Mouse (Mus musculus) C2C12 (cell line): ENCODE data around the gene Nup85. TPM values are rescaled to one million over a fixed set of nuclear protein-coding genes. Genes with fewer than 3 reads are reported as not detected.

Experiments used
- H3K27me3 ChIP-seq: one replicate; pipeline ENCODE4 v1.6.1; 2011; ENCODE audit not compliant: control insufficient read depth, insufficient read depth, insufficient read length
- H3K36me3 ChIP-seq: one replicate; pipeline ENCODE4 v1.6.1; 2011; ENCODE audit not compliant: control insufficient read depth, insufficient read depth
- H3K4me3 ChIP-seq: one replicate; pipeline ENCODE4 v1.5.1; 2011; ENCODE audit warnings: mild to moderate bottlenecking, control low read depth; ENCODE audit not compliant: poor library complexity, insufficient read depth, severe bottlenecking
- H3K79me2 ChIP-seq: one replicate; pipeline ENCODE4 v1.6.1; 2011; ENCODE audit not compliant: control insufficient read depth, insufficient read depth
- H3K79me3 ChIP-seq: one replicate; pipeline ENCODE4 v1.6.1; 2011; ENCODE audit warnings: low read depth, control low read depth
- H3ac ChIP-seq: one replicate; pipeline ENCODE3; 2011; ENCODE audit warnings: low read depth; ENCODE audit not compliant: control insufficient read depth, insufficient read length
- CEBPB ChIP-seq: IDR thresholded peaks from one replicate; pipeline ENCODE4 v1.6.1; 2011; ENCODE audit warnings: low read depth, mild to moderate bottlenecking, control low read depth, moderate library complexity
- CTCF ChIP-seq: IDR thresholded peaks from one replicate; pipeline ENCODE4 v1.5.1; 2011; ENCODE audit not compliant: control insufficient read depth, insufficient read depth, insufficient read length
- FOSL1 ChIP-seq: IDR thresholded peaks from one replicate; pipeline ENCODE4 v1.8.0; 2011; ENCODE audit warnings: mild to moderate bottlenecking, low read length; ENCODE audit not compliant: poor library complexity, insufficient read depth, severe bottlenecking
- MAX ChIP-seq: IDR thresholded peaks from one replicate; pipeline ENCODE4 v1.6.1; 2011; ENCODE audit warnings: mild to moderate bottlenecking, control low read depth
- MYOD1 ChIP-seq: IDR thresholded peaks from one replicate; pipeline ENCODE4 v1.6.1; 2011; ENCODE audit warnings: low read depth; ENCODE audit not compliant: control insufficient read depth, insufficient read length
- MYOG ChIP-seq: IDR thresholded peaks from one replicate; pipeline ENCODE4 v1.6.1; 2011; ENCODE audit not compliant: control insufficient read depth, insufficient read length; ENCODE audit errors: extremely low read depth
- USF1 ChIP-seq: IDR thresholded peaks from one replicate; pipeline ENCODE4 v1.6.1; 2011; ENCODE audit warnings: low read depth, mild to moderate bottlenecking, control low read depth, moderate library complexity
- long read RNA-seq, 2 experiments: library from polyadenylated mRNA; unstranded; transcript quantifications; one replicate each; pipeline ENCODE4 v2.0.0; 2019 to 2020
- polyA plus RNA-seq: library from polyadenylated mRNA; unstranded; fragments of >200 nt; fragmentation: generic; extraction: Trizol; gene quantifications from one replicate; pipeline ENCODE4 v1.2.1, GENCODE M21; 2012; ENCODE audit warnings: missing spikeins

The Nup85 gene
- 110 TPM for polyA plus RNA-seq
- long read RNA-seq, experiment 1, transcript Nup85-201 (19 exons, 2,230 nt) = major isoform, 79 of 105 reads
- long read RNA-seq, experiment 1, partial matches to known transcripts = 12 of 105 reads
- long read RNA-seq, experiment 1, other reads (novel, unspliced or antisense) = 14 of 105 reads
- long read RNA-seq, experiment 2, transcript Nup85-201 (19 exons, 2,230 nt) = major isoform, 776 of 942 reads
- long read RNA-seq, experiment 2, partial matches to known transcripts = 34 of 942 reads
- long read RNA-seq, experiment 2, other reads (novel, unspliced or antisense) = 132 of 942 reads

- Histone ChIP-seq H3K4me3 (peak within 1 kb of the TSS; percentile 90), H3K27me3 (no peaks in the 10 kb centered on the region), H3K36me3 (peaks cover 41% of the 10 kb centered on the region), H3ac (peak within 1 kb of the TSS; percentile 99), H3K79me2 (peaks cover 51% of the 10 kb centered on the region), H3K79me3 (peaks cover 45% of the 10 kb centered on the region)
- TF ChIP-seq CTCF (no peak), USF1 (no peak), MYOG (no peak), CEBPB (no peak), MAX (peak; percentile 100), MYOD1 (peak; percentile 35), FOSL1 (no peak)
These were observed at the start of gene Nup85 for GRCm38 (mm10) chr11:115564064-115564809. Nup85 (plus strand) TSS chr11:115564434.

GRCm38 (mm10) chr11:115515021-115515420 is 49.2 kb upstream of the Nup85 start:
- H3K79me3 ChIP-seq = peaks cover 41% of the 10 kb centered on the region
- H3ac ChIP-seq = no peak overlapping the region
- peaks cover 43% of the 10 kb centered on the region for H3K79me2 ChIP-seq
- H3K27me3 ChIP-seq = no peaks in the 10 kb centered on the region
- H3K36me3 ChIP-seq = peaks cover 5% of the 10 kb centered on the region
- H3K4me3 ChIP-seq = no peak overlapping the region
- TF ChIP-seq MYOD1 = no peak
- no peak for TF ChIP-seq FOSL1
- TF ChIP-seq CTCF = no peak
- TF ChIP-seq MYOG = no peak
- no peak for TF ChIP-seq USF1
- TF ChIP-seq CEBPB = no peak
- TF ChIP-seq MAX = no peak

GRCm38 (mm10) chr11:115516942-115517341 is 47.3 kb upstream of the Nup85 start:
- no peak for TF ChIP-seq CTCF
- no peak for TF ChIP-seq MYOD1
- TF ChIP-seq FOSL1 = no peak
- TF ChIP-seq CEBPB = no peak
- no peak for TF ChIP-seq USF1
- Histone ChIP-seq H3K27me3 (no peaks in the 10 kb centered on the region), H3K79me2 (peaks cover 24% of the 10 kb centered on the region), H3ac (no peak overlapping the region), H3K4me3 (no peak overlapping the region), H3K79me3 (peaks cover 21% of the 10 kb centered on the region), H3K36me3 (peaks cover 4% of the 10 kb centered on the region)

GRCm38 (mm10) chr11:115518693-115519092 is 45.5 kb upstream of the Nup85 start:
- TF ChIP-seq MAX = no peak
- no peak for TF ChIP-seq MYOD1
- no peak for TF ChIP-seq FOSL1
- TF ChIP-seq CTCF = no peak
- no peak for TF ChIP-seq CEBPB
- TF ChIP-seq MYOG = no peak
- no peak for TF ChIP-seq USF1
- no peak overlapping the region for H3ac ChIP-seq
- H3K27me3 ChIP-seq = no peaks in the 10 kb centered on the region
- H3K4me3 ChIP-seq = no peak overlapping the region
- peaks cover 10% of the 10 kb centered on the region for H3K36me3 ChIP-seq
- peaks cover 7% of the 10 kb centered on the region for H3K79me2 ChIP-seq
- peaks cover 4% of the 10 kb centered on the region for H3K79me3 ChIP-seq

- H3K79me3 ChIP-seq = no peaks in the 10 kb centered on the region
- H3K4me3 ChIP-seq = no peak overlapping the region
- no peaks in the 10 kb centered on the region for H3K27me3 ChIP-seq
- H3K36me3 ChIP-seq = peaks cover 19% of the 10 kb centered on the region
- TF ChIP-seq CEBPB = no peak
- no peak for TF ChIP-seq FOSL1
- no peak for TF ChIP-seq USF1
- no peak for TF ChIP-seq MYOD1
- no peak for TF ChIP-seq MYOG
- TF ChIP-seq CTCF = no peak
- TF ChIP-seq MAX = no peak
- H3K79me2 ChIP-seq = peaks cover 9% of the 10 kb centered on the region
- H3ac ChIP-seq = no peak overlapping the region
These were observed 44.7 kb upstream of the Nup85 start for GRCm38 (mm10) chr11:115519581-115519980.
